Mouse (Mus musculus): ENCODE measurements around the gene 0610037L13Rik.

DNA sequence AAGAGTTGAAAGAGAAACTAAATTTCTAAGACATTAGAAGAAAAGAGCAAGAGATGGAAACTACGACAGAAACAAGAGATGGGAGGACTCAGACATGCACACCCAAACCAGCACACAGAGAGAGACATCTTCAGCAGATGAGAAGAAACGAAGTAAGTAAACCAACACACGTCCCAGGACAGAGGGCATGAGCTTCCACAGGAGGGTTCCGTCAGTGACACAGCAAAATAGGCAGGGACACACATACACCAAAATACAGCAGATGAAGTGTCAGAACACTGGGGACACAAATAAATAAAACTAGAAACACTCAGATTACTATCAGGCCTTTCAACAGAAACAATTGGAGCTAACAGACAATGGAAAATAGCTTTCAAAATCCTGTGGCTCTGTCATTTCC is 20.4 kb downstream of the 0610037L13Rik start:
- TF ChIP-seq CTCF (conservative IDR thresholded peaks at IDR 0.05 in 1 of 2, IDR thresholded peaks at IDR 0.05 in 1 of 2; ENCODE audit: low read depth in 2 of 2, low read length in 2 of 2) = no peak
- no peak for TF ChIP-seq MEF2A (IDR thresholded peaks at IDR 0.05; ENCODE audit: borderline replicate concordance, low read depth, low read length)
- TF ChIP-seq BHLHE40 (IDR thresholded peaks at IDR 0.05; ENCODE audit: low read depth, low read length) = no peak
- TF ChIP-seq EP300 (IDR thresholded peaks at IDR 0.05; ENCODE audit: low read length) = no peak
- TF ChIP-seq POLR2A (IDR thresholded peaks at IDR 0.05; ENCODE audit: low read depth, low read length) = no peak
- TF ChIP-seq E2F4 (IDR thresholded peaks at IDR 0.05; ENCODE audit: insufficient replicate concordance, low read depth, low read length) = no peak
- TF ChIP-seq NRF1 (IDR thresholded peaks at IDR 0.05; ENCODE audit: low read depth, low read length) = no peak
- TF ChIP-seq ZNF384 (IDR thresholded peaks at IDR 0.05; ENCODE audit: low read depth, low read length) = no peak
- no peak for TF ChIP-seq ETS1 (conservative IDR thresholded peaks at IDR 0.05; ENCODE audit: low read depth, low read length)
- TF ChIP-seq MAX (IDR thresholded peaks at IDR 0.05; ENCODE audit: low read length) = no peak
- no peak for TF ChIP-seq ZKSCAN1 (IDR thresholded peaks at IDR 0.05; ENCODE audit: borderline replicate concordance, low read depth, low read length)
- TF ChIP-seq POLR2AphosphoS2 (IDR thresholded peaks at IDR 0.05; ENCODE audit: low read depth, low read length) = no peak

Measured in CH12.LX (cell line).